Comparison of ENCODE assay signal across 16 mouse cellular contexts in the genomic region with DNA sequence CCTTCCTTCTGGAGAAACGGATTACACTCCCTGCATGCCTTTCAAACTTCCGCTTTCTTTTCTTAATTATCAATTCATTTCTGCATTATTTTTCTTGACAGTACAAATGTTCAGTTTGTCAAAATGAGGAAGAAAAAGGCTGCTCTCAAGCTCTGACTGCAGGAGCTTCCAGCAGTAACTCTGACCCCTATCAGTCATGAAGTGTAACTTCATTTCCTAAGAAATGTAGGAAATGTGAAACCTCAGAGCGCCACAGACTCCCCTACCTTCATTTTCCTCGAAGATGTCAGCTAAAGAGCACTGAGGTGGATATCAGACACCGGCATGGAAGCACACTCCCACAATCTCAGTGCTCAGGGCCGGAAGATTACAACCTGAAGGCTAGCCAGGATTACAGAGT. TPM values are rescaled to one million over a fixed set of nuclear protein-coding genes. Genes with fewer than 3 reads are reported as not detected.
DNase-seq lines count a peak whose midpoint lies in the region; ATAC-seq and TF ChIP-seq lines count a peak whose summit lies in the region.
"Had no signal": no experiment of that assay in that cellular context is flagged by ENCODE, and none has a peak within 500 bp of the region (broad histone marks: within the 10 kb centered on the region; RNA-seq: fewer than 3 reads in every experiment).

No protein-coding gene starts in this region.

- H3K9me3 ChIP-seq in kidney, embryonic 15.5 days (replicated peaks) = no peaks in the 10 kb centered on the region
- no peaks in the 10 kb centered on the region for H3K9me3 ChIP-seq in midbrain, postnatal 0 days (ENCODE audit: low read length)
- no peaks in the 10 kb centered on the region for H3K9me3 ChIP-seq in midbrain, embryonic 14.5 days (ENCODE audit: control insufficient read depth, low read length)
- H3K9me3 ChIP-seq: forebrain, embryonic 12.5 days; midbrain, embryonic 13.5 days had no signal

- H3K9ac ChIP-seq in kidney, embryonic 15.5 days = no peak overlapping the region
- H3K9ac ChIP-seq in midbrain, postnatal 0 days (replicated peaks; ENCODE audit: low read length, poor library complexity, severe bottlenecking) = no peak overlapping the region
- no peak overlapping the region for H3K9ac ChIP-seq in midbrain, embryonic 14.5 days (replicated peaks; ENCODE audit: low read length)
- H3K9ac ChIP-seq: forebrain, embryonic 12.5 days; midbrain, embryonic 13.5 days had no signal

- H3K4me1 ChIP-seq in kidney, embryonic 15.5 days = no peaks in the 10 kb centered on the region
- H3K4me1 ChIP-seq in midbrain, postnatal 0 days (ENCODE audit: insufficient read depth, low read length) = no peaks in the 10 kb centered on the region
- no peaks in the 10 kb centered on the region for H3K4me1 ChIP-seq in midbrain, embryonic 14.5 days (ENCODE audit: control insufficient read depth, insufficient read depth, low read length)
- H3K4me1 ChIP-seq: forebrain, embryonic 12.5 days; midbrain, embryonic 13.5 days had no signal

- 60% methylated on average over 6 of the region's 6 CpGs for WGBS in kidney, embryonic 15.5 days
- WGBS in midbrain, postnatal 0 days = 83% methylated on average over 6 of the region's 6 CpGs
- 90% methylated on average over 6 of the region's 6 CpGs for WGBS in midbrain, embryonic 14.5 days

- intact Hi-C loops in gastrocnemius, adult 2 months (cut with DNase I) = no loop called here
- intact Hi-C loops in gastrocnemius, postnatal 36 days (cut with DNase I) = no loop called here

- no peak overlapping the region for H3K4me3 ChIP-seq in gastrocnemius, adult 2 months
- H3K4me3 ChIP-seq in kidney, embryonic 15.5 days (replicated peaks) = no peak overlapping the region
- no peak overlapping the region for H3K4me3 ChIP-seq in midbrain, postnatal 0 days (ENCODE audit: low read depth, low read length)
- H3K4me3 ChIP-seq in midbrain, embryonic 14.5 days (replicated peaks; ENCODE audit: low read depth, low read length) = no peak overlapping the region
- H3K4me3 ChIP-seq: forebrain, embryonic 12.5 days; midbrain, embryonic 13.5 days had no signal

- H3K27ac ChIP-seq in gastrocnemius, adult 2 months = no peak overlapping the region
- H3K27ac ChIP-seq in kidney, embryonic 15.5 days = no peak overlapping the region
- no peak overlapping the region for H3K27ac ChIP-seq in midbrain, postnatal 0 days (ENCODE audit: low read depth, low read length)
- H3K27ac ChIP-seq in midbrain, embryonic 14.5 days (replicated peaks; ENCODE audit: low read depth, low read length) = no peak overlapping the region
- H3K27ac ChIP-seq: macrophage; midbrain, embryonic 13.5 days had no signal

- no peak overlapping the region for H3K4me2 ChIP-seq in kidney, embryonic 15.5 days
- no peak overlapping the region for H3K4me2 ChIP-seq in midbrain, postnatal 0 days (ENCODE audit: low read depth, low read length, poor library complexity, severe bottlenecking)
- no peak overlapping the region for H3K4me2 ChIP-seq in midbrain, embryonic 14.5 days (ENCODE audit: low read length)
- H3K4me2 ChIP-seq: forebrain, embryonic 12.5 days; midbrain, embryonic 13.5 days had no signal

- no peaks in the 10 kb centered on the region for H3K27me3 ChIP-seq in kidney, embryonic 15.5 days
- no peaks in the 10 kb centered on the region for H3K27me3 ChIP-seq in midbrain, postnatal 0 days (ENCODE audit: insufficient read depth, low read length)
- no peaks in the 10 kb centered on the region for H3K27me3 ChIP-seq in midbrain, embryonic 14.5 days (ENCODE audit: control insufficient read depth, insufficient read depth, low read length)
- H3K27me3 ChIP-seq: forebrain, embryonic 12.5 days; midbrain, embryonic 13.5 days had no signal

- ATAC-seq in kidney, embryonic 15.5 days (replicated peaks; ENCODE audit: low FRiP score) = peak; percentile 52; the same call in 1 of the 2 replicates
- no peak for ATAC-seq in midbrain, postnatal 0 days (ENCODE audit: low FRiP score)
- no peak for ATAC-seq in midbrain, embryonic 14.5 days (ENCODE audit: low FRiP score, low TSS enrichment)
- ATAC-seq: midbrain, embryonic 13.5 days had no signal

- peaks cover 76% of the 10 kb centered on the region for H3K36me3 ChIP-seq in kidney, embryonic 15.5 days
- no peaks in the 10 kb centered on the region for H3K36me3 ChIP-seq in midbrain, postnatal 0 days (ENCODE audit: insufficient read depth, low read length)
- peaks cover 19% of the 10 kb centered on the region for H3K36me3 ChIP-seq in midbrain, embryonic 14.5 days (ENCODE audit: control insufficient read depth, insufficient read depth, low read length)

- peak; percentile 40 for TF ChIP-seq CTCF in gastrocnemius, adult 2 months (IDR thresholded peaks at IDR 0.05)
- TF ChIP-seq CTCF in midbrain, postnatal 0 days (IDR thresholded peaks at IDR 0.05) = peak; percentile 55

- no peak for DNase-seq in gastrocnemius, adult 2 months
- no peak for DNase-seq in gastrocnemius, postnatal 36 days
- DNase-seq in kidney, postnatal 10 days = no peak
- DNase-seq in midbrain, postnatal 0 days (ENCODE audit: low spot score) = peak; percentile 14
- no peak for DNase-seq in midbrain, embryonic 14.5 days
- DNase-seq in adrenal gland, adult 2 months = no peak
- no peak for DNase-seq in B cell, adult 2 months
- DNase-seq: embryo, embryonic 11 days; kidney, postnatal 14 days; retina, postnatal 1 day; right cerebral cortex, postnatal 4 days; thymus, postnatal 4 days had no signal

RNA-seq across cellular contexts. Expression of gene Cep152, which starts 30.8 kb away (rescaled TPM):
- 1 to 10 TPM; 1.2 to 1.4 TPM for total RNA-seq in gastrocnemius, adult 2 months (2021)
- total RNA-seq in gastrocnemius, postnatal 36 days (2021) = 1 to 10 TPM in 1 of 2 experiments, under 1 TPM in 1; 0.99 to 1.2 TPM
- 7.7 and 8.1 TPM in 2 replicates for polyA plus RNA-seq in kidney, embryonic 15.5 days (2015; fragmentation: Nextera tagmentation; extraction: Ambion mirVana)
- 1.0 and 2.7 TPM in 2 replicates for total RNA-seq in midbrain, postnatal 0 days (2014; rRNA removed)
- 1.0 and 1.1 TPM in 2 replicates for polyA plus RNA-seq in midbrain, postnatal 0 days (2015; fragmentation: Nextera tagmentation; extraction: Ambion mirVana)
- polyA plus RNA-seq in midbrain, embryonic 14.5 days (2014; fragmentation: Nextera tagmentation; extraction: Ambion mirVana) = 2.2 and 3.9 TPM in 2 replicates
- 1 to 10 TPM; 2.4 to 2.8 TPM for total RNA-seq in adrenal gland, adult 2 months (2021)
- polyA plus RNA-seq in adrenal gland, adult 2 months (2012; rRNA removed) = 0.44 and 0.64 TPM in 2 replicates
